Mouse (Mus musculus) intestine, postnatal 0 days (tissue): ENCODE measurements around the gene Xrcc4. TPM values are rescaled to one million over a fixed set of nuclear protein-coding genes. Genes with fewer than 3 reads are reported as not detected.
"Not testable (repeated sequence)": the region's sequence is repeated elsewhere in the genome, so short reads cannot be mapped to it uniquely, and the experiment has no call there.

Experiments used
- ATAC-seq: fragments of 200-750 bp; cut with Nextera tagmentation; 2 replicates; pipeline ENCODE4 v1.8.0; 2017; ENCODE audit warnings: mild to moderate bottlenecking, moderate TSS enrichment, moderate library complexity
- H3K27ac ChIP-seq: fragments of 300-500 bp; sonication (generic); 2 replicates; pipeline ENCODE4 v1.5.1; 2014; ENCODE audit warnings: mild to moderate bottlenecking, low read depth, low read length, moderate library complexity
- H3K27me3 ChIP-seq: fragments of 300-500 bp; sonication (generic); replicated peaks from 2 replicates; pipeline ENCODE4 v1.6.1; 2014; ENCODE audit warnings: low read length, mixed read lengths; ENCODE audit not compliant: control insufficient read depth, insufficient read depth
- H3K36me3 ChIP-seq: fragments of 300-500 bp; sonication (generic); 2 replicates; pipeline ENCODE4 v1.6.1; 2014; ENCODE audit warnings: mild to moderate bottlenecking, moderate library complexity; ENCODE audit not compliant: control insufficient read depth, insufficient read depth
- H3K4me1 ChIP-seq: fragments of 300-500 bp; sonication (generic); replicated peaks from 2 replicates; pipeline ENCODE4 v1.6.1; 2014; ENCODE audit warnings: antibody characterized with exemption, low read length, mixed read lengths; ENCODE audit not compliant: control insufficient read depth, insufficient read depth
- H3K4me2 ChIP-seq: fragments of 300-500 bp; sonication (generic); replicated peaks from 2 replicates; pipeline ENCODE4 v1.6.1; 2014; ENCODE audit warnings: low read depth, mild to moderate bottlenecking, moderate library complexity
- H3K4me3 ChIP-seq: fragments of 300-500 bp; sonication (generic); 2 replicates; pipeline ENCODE4 v1.5.1; 2014; ENCODE audit warnings: low read depth, low read length
- H3K9ac ChIP-seq: fragments of 300-500 bp; sonication (generic); 2 replicates; pipeline ENCODE4 v1.6.1; 2014; ENCODE audit warnings: mild to moderate bottlenecking, low read depth, low read length
- H3K9me3 ChIP-seq: fragments of 300-500 bp; sonication (generic); 2 replicates; pipeline ENCODE4 v1.6.1; 2016; ENCODE audit warnings: mixed run types; ENCODE audit not compliant: control insufficient read depth
- CTCF ChIP-seq: sonication (generic); IDR thresholded peaks from 2 replicates; pipeline ENCODE4 v1.5.1; 2016; ENCODE audit warnings: low read depth, mild to moderate bottlenecking, control low read depth, antibody characterized with exemption, moderate library complexity
- WGBS: fragments of 180-500 bp; shearing (Covaris S2); extraction: QIAGEN DNeasy Blood & Tissue Kit; methylation state at CpG from one replicate; pipeline ENCODE4 v1.1.7; 2014; 5-methylcytosine and 5-hydroxymethylcytosine counted together
- polyA plus RNA-seq: library from polyadenylated mRNA; unstranded; fragments of >200 nt; fragmentation: Nextera tagmentation; extraction: Ambion mirVana; gene quantifications from 2 replicates; pipeline ENCODE4 v1.2.1, GENCODE M21; 2015

Xrcc4 gene
- 14.8 and 16.5 TPM in 2 replicates for polyA plus RNA-seq

DNA sequence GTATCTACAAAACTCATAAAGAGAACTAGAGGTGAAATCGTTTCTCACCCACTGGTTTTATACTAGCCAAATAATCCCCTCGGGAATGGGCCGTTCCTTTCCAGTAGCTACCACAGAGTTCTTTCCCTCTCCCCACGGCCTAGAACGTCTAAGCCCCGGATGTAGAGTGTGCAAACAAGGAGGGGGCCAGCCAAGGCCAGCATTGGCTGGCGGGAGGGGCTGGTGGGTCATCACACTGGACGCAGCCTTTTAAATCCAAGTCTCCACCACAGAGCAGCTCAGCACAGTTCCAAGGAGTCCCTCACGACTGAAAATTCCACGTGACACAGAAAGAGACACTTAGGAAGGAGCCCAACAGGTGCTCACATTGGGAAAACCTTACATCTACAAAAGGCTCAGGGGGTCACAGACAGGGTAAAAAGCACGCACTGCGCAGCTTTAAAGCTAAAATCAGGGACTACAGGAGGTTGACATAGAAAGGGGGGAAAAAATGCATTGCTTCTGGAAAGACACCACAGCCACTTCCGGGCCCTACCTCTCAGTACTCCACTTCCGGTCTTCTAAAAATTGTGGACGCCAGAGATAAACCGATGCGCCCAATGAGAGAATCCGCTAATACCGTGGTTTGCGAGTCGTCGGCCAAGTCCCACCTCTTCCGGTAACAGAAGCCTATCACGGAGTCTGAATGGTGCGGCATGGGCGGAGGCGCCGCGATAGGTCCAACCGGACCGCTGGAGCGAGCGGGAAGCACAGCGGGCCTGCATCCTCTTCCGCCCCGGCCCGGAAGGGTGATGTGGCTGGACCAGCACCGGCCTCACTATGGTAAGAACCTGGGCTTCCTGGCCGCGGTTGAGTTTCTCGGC lies at the start of gene Xrcc4, which contains the start of gene Tmem167:
Xrcc4 (minus strand) TSS at position 647 of the 863 bp plus-strand sequence.
Tmem167 (plus strand) TSS at position 162 of the 863 bp plus-strand sequence.
- peak; percentile 100 for ATAC-seq
- no peaks in the 10 kb centered on the region for H3K9me3 ChIP-seq
- H3K4me3 ChIP-seq = peak within 1 kb of the TSS; percentile 62
- no peaks in the 10 kb centered on the region for H3K36me3 ChIP-seq
- TF ChIP-seq CTCF = no peak
- H3K27ac ChIP-seq = peak within 1 kb of the TSS; percentile 83
- peak within 1 kb of the TSS; percentile 58 for H3K9ac ChIP-seq
- no peaks in the 10 kb centered on the region for H3K27me3 ChIP-seq
- no peaks in the 10 kb centered on the region for H3K4me1 ChIP-seq
- 2% methylated on average over 41 of the region's 41 CpGs for WGBS
- H3K4me2 ChIP-seq = peak within 1 kb of the TSS; percentile 87

DNA sequence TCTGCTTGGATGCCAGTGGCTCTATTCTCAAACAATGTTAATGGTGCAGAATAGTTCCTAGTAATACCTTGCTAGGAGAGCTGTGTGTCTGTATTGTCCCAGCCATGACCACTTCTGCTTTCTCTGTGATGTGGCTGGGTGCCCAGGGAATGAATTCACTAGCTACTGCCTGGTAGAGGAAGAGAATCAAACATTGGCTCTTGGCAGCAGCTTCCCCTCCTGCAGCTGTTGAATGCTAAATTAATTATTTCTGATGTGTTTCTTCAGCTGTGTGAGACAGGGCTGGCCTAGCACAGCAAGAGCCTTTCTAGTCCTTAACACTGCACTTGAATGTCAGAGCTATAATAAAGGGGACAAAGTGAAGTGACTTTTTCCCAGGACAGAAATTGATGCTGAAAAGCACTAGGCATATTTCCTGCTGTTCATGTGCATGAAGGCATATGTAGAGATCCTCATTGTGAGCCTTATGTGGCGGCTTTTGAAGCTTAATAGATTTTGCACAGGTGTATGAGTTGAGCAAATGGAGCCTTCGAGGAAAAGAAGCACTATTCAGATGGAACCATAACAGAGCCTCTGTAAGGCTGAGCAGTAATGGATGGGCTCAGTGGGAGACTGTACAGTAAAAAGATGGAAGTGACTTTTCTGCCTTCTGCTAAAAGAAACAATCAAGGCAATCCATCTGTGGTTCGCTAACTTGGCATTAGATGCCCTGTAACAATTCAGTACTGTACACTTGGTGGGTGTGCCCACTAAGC lies 46.9 kb upstream of the Xrcc4 start:
- no peak overlapping the region for H3K27ac ChIP-seq

DNA sequence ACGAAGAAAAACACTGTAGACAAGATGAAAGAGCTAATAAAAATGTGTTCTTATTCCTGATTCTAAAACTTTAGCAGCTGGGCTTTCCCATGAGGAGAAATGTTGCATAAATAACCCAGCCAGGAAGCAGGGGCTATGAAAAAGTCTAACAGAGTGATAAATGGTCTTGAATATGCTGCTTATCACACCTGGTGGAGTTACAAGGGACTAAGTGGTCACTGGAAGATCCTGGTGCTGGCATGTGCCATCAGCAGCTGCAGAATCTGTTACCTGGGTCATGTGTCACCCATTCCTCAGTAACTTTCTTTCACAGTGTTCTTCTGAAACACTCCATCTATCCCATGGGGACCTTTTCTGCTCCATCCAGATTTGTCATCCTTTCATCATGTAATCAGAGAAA lies 22.3 kb upstream of the Xrcc4 start:
- Histone ChIP-seq H3K27ac (no peak overlapping the region), H3K4me3 (no peak overlapping the region), H3K9me3 (no peaks in the 10 kb centered on the region), H3K36me3 (no peaks in the 10 kb centered on the region), H3K4me2 (no peak overlapping the region), H3K9ac (no peak overlapping the region), H3K4me1 (no peaks in the 10 kb centered on the region), H3K27me3 (no peaks in the 10 kb centered on the region)
- 51% methylated on average over 1 of the region's 1 CpGs for WGBS
- ATAC-seq = no peak
- no peak for TF ChIP-seq CTCF

More for the DNA sequence above, 46.9 kb upstream of the Xrcc4 start:
- no peak for ATAC-seq
- H3K9ac ChIP-seq = no peak overlapping the region
- H3K4me2 ChIP-seq = no peak overlapping the region
- no peaks in the 10 kb centered on the region for H3K36me3 ChIP-seq
- WGBS = 80% methylated on average over 3 of the region's 3 CpGs
- H3K27me3 ChIP-seq = no peaks in the 10 kb centered on the region
- no peak for TF ChIP-seq CTCF
- H3K4me3 ChIP-seq = no peak overlapping the region
- H3K9me3 ChIP-seq = no peaks in the 10 kb centered on the region
- H3K4me1 ChIP-seq = no peaks in the 10 kb centered on the region

DNA sequence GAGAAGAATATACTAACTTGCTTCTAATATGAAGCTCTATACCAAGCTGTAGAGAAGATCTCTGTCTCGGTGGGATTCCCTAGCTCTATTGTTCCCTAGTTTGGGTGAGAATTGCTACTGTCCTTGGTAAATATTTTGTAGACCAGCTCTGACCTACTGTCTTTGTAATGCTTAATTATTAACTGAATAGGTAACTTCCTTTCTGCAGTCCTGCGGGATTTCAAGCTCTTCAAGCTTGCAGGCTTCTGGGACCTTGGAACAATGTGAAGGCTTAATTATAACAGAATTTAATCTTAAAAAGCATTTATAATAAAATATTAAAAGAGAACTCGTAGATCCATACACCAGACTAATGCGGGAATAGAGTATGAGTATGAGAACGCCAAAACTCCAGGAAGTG lies 19.3 kb upstream of the Xrcc4 start:
- not testable (repeated sequence) for H3K27ac ChIP-seq, H3K4me1 ChIP-seq, H3K4me2 ChIP-seq, H3K4me3 ChIP-seq, H3K9ac ChIP-seq, H3K9me3 ChIP-seq, H3K27me3 ChIP-seq, ATAC-seq
- peaks cover 25% of the 10 kb centered on the region for H3K36me3 ChIP-seq
- 79% methylated on average over 5 of the region's 5 CpGs for WGBS

DNA sequence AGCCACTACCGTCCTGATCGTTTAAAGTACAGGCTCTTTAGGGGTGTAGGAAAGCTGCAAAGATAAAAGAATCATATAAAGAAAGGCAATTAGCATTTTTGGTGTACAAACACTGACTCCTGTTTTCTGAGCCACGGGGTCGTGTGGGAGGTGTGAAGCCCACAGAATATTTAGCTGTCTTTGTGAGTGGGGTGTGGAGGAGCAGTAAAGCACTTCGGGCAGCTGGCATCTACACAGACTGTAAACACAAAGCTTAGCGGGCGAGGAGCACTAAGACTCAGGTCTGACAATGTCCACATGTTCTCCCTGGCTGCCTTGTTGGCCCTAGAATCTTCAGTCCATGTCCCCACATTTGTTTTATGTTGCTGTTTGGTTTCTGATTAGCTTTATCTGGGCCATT lies 16.7 kb upstream of the Xrcc4 start:
- Histone ChIP-seq H3K36me3 (peaks cover 44% of the 10 kb centered on the region), H3K4me3 (no peak overlapping the region), H3K4me2 (no peak overlapping the region), H3K9me3 (no peaks in the 10 kb centered on the region), H3K9ac (no peak overlapping the region), H3K4me1 (no peaks in the 10 kb centered on the region), H3K27ac (no peak overlapping the region), H3K27me3 (no peaks in the 10 kb centered on the region)
- 80% methylated on average over 7 of the region's 7 CpGs for WGBS
- ATAC-seq = no peak
- no peak for TF ChIP-seq CTCF

DNA sequence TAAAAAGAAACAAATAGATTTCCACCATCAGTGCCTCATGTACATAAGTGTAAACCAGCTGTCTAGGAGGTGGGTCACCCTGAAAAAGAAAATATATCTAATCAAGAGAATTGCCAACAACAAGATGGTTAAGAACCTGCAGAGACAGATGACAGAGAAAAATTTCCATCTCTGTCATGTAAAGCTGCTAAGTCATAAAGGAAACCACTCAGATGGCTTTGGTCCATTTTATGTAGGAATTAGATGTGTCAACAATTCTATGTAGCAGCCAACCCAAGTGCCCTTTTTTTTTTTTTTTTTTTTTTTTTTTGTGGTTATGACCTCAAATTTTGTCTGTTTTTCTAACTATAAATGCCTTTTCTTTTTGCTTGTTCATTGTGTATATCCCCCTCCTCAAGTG lies 12.1 kb upstream of the Xrcc4 start:
- Histone ChIP-seq H3K9ac (no peak overlapping the region), H3K4me3 (no peak overlapping the region), H3K4me1 (no peaks in the 10 kb centered on the region), H3K27ac (no peak overlapping the region), H3K4me2 (no peak overlapping the region), H3K9me3 (no peaks in the 10 kb centered on the region), H3K36me3 (peaks cover 48% of the 10 kb centered on the region), H3K27me3 (no peaks in the 10 kb centered on the region)
- no peak for ATAC-seq
- TF ChIP-seq CTCF = no peak
